Mouse (Mus musculus) myocyte (in vitro differentiated cells): ENCODE data around the gene Dhps.

ENCODE experiments used
- CEBPB ChIP-seq: IDR thresholded peaks from 2 replicates; pipeline ENCODE4 v1.6.1; 2011; ENCODE audit warnings: mild to moderate bottlenecking, moderate library complexity; ENCODE audit not compliant: poor library complexity, insufficient read depth, severe bottlenecking
- E2F4 ChIP-seq: IDR thresholded peaks from one replicate; pipeline ENCODE4 v1.6.1; 2011; ENCODE audit warnings: mild to moderate bottlenecking, control low read depth, moderate library complexity; ENCODE audit not compliant: insufficient read depth
- MAX ChIP-seq: IDR thresholded peaks from one replicate; pipeline ENCODE4 v1.6.1; 2011; ENCODE audit warnings: low read depth, mild to moderate bottlenecking, control low read depth
- MYOG ChIP-seq, 3 experiments: IDR thresholded peaks; one replicate each; pipeline ENCODE4 v1.6.1; 2011; ENCODE audit warnings: control low read depth in 2 of 3, low read depth in 2 of 3, mild to moderate bottlenecking in 2 of 3; ENCODE audit not compliant: insufficient read length in 2 of 3, control insufficient read depth in 1 of 3, insufficient read depth in 1 of 3
- POLR2A ChIP-seq: IDR thresholded peaks from one replicate; pipeline ENCODE4 v1.6.1; 2011; ENCODE audit warnings: low read depth, mild to moderate bottlenecking, control low read depth, moderate library complexity; ENCODE audit not compliant: insufficient read length
- POLR2AphosphoS2 ChIP-seq: IDR thresholded peaks from one replicate; pipeline ENCODE4 v1.6.1; 2011; ENCODE audit warnings: low read depth, control low read depth; ENCODE audit not compliant: insufficient read length
- TCF12 ChIP-seq: IDR thresholded peaks from one replicate; pipeline ENCODE4 v1.6.1; 2011; ENCODE audit warnings: mild to moderate bottlenecking, control low read depth; ENCODE audit not compliant: poor library complexity, insufficient read depth, severe bottlenecking
- TCF3 ChIP-seq: IDR thresholded peaks from one replicate; pipeline ENCODE4 v1.6.1; 2011; ENCODE audit warnings: low read depth, control low read depth; ENCODE audit not compliant: insufficient read length
- USF1 ChIP-seq: IDR thresholded peaks from one replicate; pipeline ENCODE4 v1.6.1; 2011; ENCODE audit warnings: low read depth, mild to moderate bottlenecking, control low read depth, moderate library complexity

- TF ChIP-seq POLR2AphosphoS2: no peak
- no peak for TF ChIP-seq POLR2A
- no peak for TF ChIP-seq MAX
- TF ChIP-seq E2F4: no peak
- TF ChIP-seq USF1: no peak
- no peak for TF ChIP-seq TCF12
- no peak for TF ChIP-seq MYOG (IDR thresholded peaks at IDR 0.05; ENCODE audit: control insufficient read depth in 1 of 3, insufficient read depth in 1 of 3, insufficient read length in 2 of 3, low read depth in 2 of 3)
- TF ChIP-seq CEBPB: no peak
- TF ChIP-seq TCF3: no peak
These were observed 20.1 kb downstream of the Dhps start for GRCm38 (mm10) chr8:85091526-85092090.
